Mouse (Mus musculus) cortical plate, adult 2 months (tissue): ENCODE measurements around the gene Yeats4.

ENCODE experiments used
- CTCF ChIP-seq: fragments of 200-500 bp; IDR thresholded peaks from 2 replicates; pipeline ENCODE4 v1.5.1; 2011; ENCODE audit warnings: mild to moderate bottlenecking, control low read depth, low read length; ENCODE audit not compliant: insufficient read depth; ENCODE audit errors: extremely low read depth
- POLR2A ChIP-seq: fragments of 200-500 bp; IDR thresholded peaks from 2 replicates; pipeline ENCODE4 v1.6.1; 2011; ENCODE audit warnings: mild to moderate bottlenecking, low read length, control low read depth; ENCODE audit not compliant: insufficient read depth; ENCODE audit errors: extremely low read depth

GRCm38 (mm10) chr10:117202981-117203557, 21.2 kb downstream of the Yeats4 start:
- TF ChIP-seq CTCF, result no peak
- no peak for TF ChIP-seq POLR2A
